Comparison of ENCODE assay signal across 17 mouse cellular contexts in the genomic region with DNA sequence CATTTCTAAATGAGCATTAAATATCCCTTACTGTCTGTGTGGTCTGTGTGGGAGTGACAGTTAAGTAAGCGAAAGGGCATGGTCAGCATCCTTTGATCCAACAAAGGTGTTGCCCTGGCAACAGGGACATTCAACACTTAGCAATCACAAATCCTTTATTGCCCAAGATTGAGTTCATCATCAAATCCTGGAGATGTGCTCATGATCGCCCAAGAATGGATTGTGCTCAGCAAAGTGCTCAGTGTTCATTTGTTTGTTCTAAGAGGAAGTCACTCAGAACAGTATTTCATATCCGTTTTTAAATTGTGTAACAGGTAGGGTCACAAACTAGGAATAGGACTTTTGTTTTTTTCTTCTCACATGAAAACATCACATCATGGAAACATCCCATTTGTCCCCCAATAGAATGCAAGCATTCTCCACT.
DNase-seq lines count a peak whose midpoint lies in the region; ATAC-seq and TF ChIP-seq lines count a peak whose summit lies in the region.
"Had no signal": no experiment of that assay in that cellular context is flagged by ENCODE, and none has a peak within 500 bp of the region (broad histone marks: within the 10 kb centered on the region; RNA-seq: fewer than 3 reads in every experiment).

No protein-coding gene starts in this region.

- ATAC-seq in liver, embryonic 13.5 days (ENCODE audit: low read depth), result no peak
- ATAC-seq in liver, embryonic 11.5 days (replicated peaks; ENCODE audit: low FRiP score), result no peak
- no peak for ATAC-seq in liver, embryonic 14.5 days (ENCODE audit: insufficient read depth)
- no peak for ATAC-seq in forebrain, embryonic 14.5 days
- ATAC-seq: forebrain, embryonic 15.5 days had no signal

- peaks cover 49% of the 10 kb centered on the region for H3K36me3 ChIP-seq in liver, embryonic 13.5 days
- H3K36me3 ChIP-seq in liver, embryonic 11.5 days (ENCODE audit: control insufficient read depth, insufficient read depth, low read length), result peaks cover 7% of the 10 kb centered on the region; the same call in 1 of the 2 replicates
- H3K36me3 ChIP-seq in liver, embryonic 14.5 days (replicated peaks; ENCODE audit: control insufficient read depth, insufficient read depth, low read depth), result peaks cover 29% of the 10 kb centered on the region
- H3K36me3 ChIP-seq in forebrain, embryonic 14.5 days (ENCODE audit: control insufficient read depth, insufficient read depth, low read length), result no peaks in the 10 kb centered on the region
- H3K36me3 ChIP-seq: forebrain, embryonic 15.5 days; hindbrain, embryonic 12.5 days had no signal

- H3K4me3 ChIP-seq in liver, embryonic 13.5 days (replicated peaks), result no peak overlapping the region
- no peak overlapping the region for H3K4me3 ChIP-seq in liver, embryonic 11.5 days (ENCODE audit: low read depth, low read length)
- H3K4me3 ChIP-seq in liver, embryonic 14.5 days (ENCODE audit: insufficient read depth in 1 of 2, low read depth in 2 of 2, low read length in 2 of 2), result no peak overlapping the region
- no peak overlapping the region for H3K4me3 ChIP-seq in layer of hippocampus, adult 2 months
- H3K4me3 ChIP-seq in forebrain, embryonic 14.5 days (ENCODE audit: low read depth, low read length), result no peak overlapping the region
- H3K4me3 ChIP-seq: forebrain, embryonic 15.5 days; heart, embryonic 12.5 days; hindbrain, embryonic 12.5 days; myocyte had no signal

- H3K4me1 ChIP-seq in liver, embryonic 13.5 days (replicated peaks), result peaks cover 69% of the 10 kb centered on the region
- H3K4me1 ChIP-seq in liver, embryonic 11.5 days (replicated peaks; ENCODE audit: control insufficient read depth, insufficient read depth, low read length), result peaks cover 28% of the 10 kb centered on the region
- H3K4me1 ChIP-seq in liver, embryonic 14.5 days (replicated peaks; ENCODE audit: control insufficient read depth in 2 of 2, insufficient read depth in 2 of 2, low read length in 1 of 2), result peaks cover 46 to 56% of the 10 kb centered on the region in 2 experiments
- no peaks in the 10 kb centered on the region for H3K4me1 ChIP-seq in forebrain, embryonic 14.5 days (ENCODE audit: control insufficient read depth, insufficient read depth, low read length)
- H3K4me1 ChIP-seq: forebrain, embryonic 15.5 days; hindbrain, embryonic 12.5 days had no signal

- peak; percentile 19 for DNase-seq in embryo, embryonic 10 days (ENCODE audit: low spot score)
- DNase-seq in embryo, embryonic 11 days, result no peak
- no peak for DNase-seq in liver, embryonic 13.5 days
- no peak for DNase-seq in liver, embryonic 11.5 days (ENCODE audit: low spot score)
- DNase-seq in liver, embryonic 14.5 days (ENCODE audit: low read depth in 3 of 3, low spot score in 3 of 3), result no peak
- DNase-seq in naive thymus-derived CD4-positive, alpha-beta T cell, adult 2 months (ENCODE audit: low read depth), result peak; percentile 46
- DNase-seq in layer of hippocampus, adult 2 months (ENCODE audit: low spot score in 2 of 2), result no peak
- DNase-seq in forebrain, embryonic 14.5 days (ENCODE audit: low spot score), result no peak
- DNase-seq: adrenal gland, postnatal 10 days; cerebellum, postnatal 36 days; gastrocnemius, postnatal 14 days; kidney, adult 9 months; thymus, postnatal 14 days had no signal

- TF ChIP-seq CTCF in liver, embryonic 14.5 days (IDR thresholded peaks at IDR 0.05; ENCODE audit: low read depth), result no peak
- no peak for TF ChIP-seq CTCF in layer of hippocampus, adult 2 months (conservative IDR thresholded peaks at IDR 0.05)

- H3K27ac ChIP-seq in liver, embryonic 13.5 days, result peak overlapping the region; percentile 63
- H3K27ac ChIP-seq in liver, embryonic 11.5 days (ENCODE audit: low read depth, low read length), result no peak overlapping the region
- peak overlapping the region; percentile 0; the same call in 1 of the 2 replicates for H3K27ac ChIP-seq in liver, embryonic 14.5 days
- no peak overlapping the region for H3K27ac ChIP-seq in layer of hippocampus, adult 2 months
- no peak overlapping the region for H3K27ac ChIP-seq in forebrain, embryonic 14.5 days (ENCODE audit: low read depth, low read length)
- H3K27ac ChIP-seq: forebrain, embryonic 15.5 days; hindbrain, embryonic 12.5 days had no signal

- TF ChIP-seq EP300 in liver, embryonic 14.5 days (IDR thresholded peaks at IDR 0.05; ENCODE audit: low read depth), result no peak

- no peak overlapping the region for H3K4me2 ChIP-seq in liver, embryonic 13.5 days
- no peak overlapping the region for H3K4me2 ChIP-seq in liver, embryonic 11.5 days
- no peak overlapping the region for H3K4me2 ChIP-seq in liver, embryonic 14.5 days (ENCODE audit: low read depth)
- no peak overlapping the region for H3K4me2 ChIP-seq in forebrain, embryonic 14.5 days (ENCODE audit: low read length)
- H3K4me2 ChIP-seq: forebrain, embryonic 15.5 days; heart, embryonic 12.5 days; hindbrain, embryonic 12.5 days had no signal

- no peaks in the 10 kb centered on the region for H3K27me3 ChIP-seq in liver, embryonic 13.5 days
- no peaks in the 10 kb centered on the region for H3K27me3 ChIP-seq in liver, embryonic 11.5 days (replicated peaks; ENCODE audit: control insufficient read depth, insufficient read depth, low read length)
- no peaks in the 10 kb centered on the region for H3K27me3 ChIP-seq in liver, embryonic 14.5 days (ENCODE audit: control insufficient read depth, insufficient read depth, low read length)
- no peaks in the 10 kb centered on the region for H3K27me3 ChIP-seq in forebrain, embryonic 14.5 days (replicated peaks; ENCODE audit: control insufficient read depth, insufficient read depth, low read length)
- H3K27me3 ChIP-seq: forebrain, embryonic 15.5 days; heart, embryonic 12.5 days; hindbrain, embryonic 12.5 days had no signal

- no peak overlapping the region for H3K9ac ChIP-seq in liver, embryonic 13.5 days
- H3K9ac ChIP-seq in liver, embryonic 11.5 days (ENCODE audit: low read depth, low read length), result no peak overlapping the region
- no peak overlapping the region for H3K9ac ChIP-seq in liver, embryonic 14.5 days (replicated peaks)
- H3K9ac ChIP-seq in forebrain, embryonic 14.5 days (ENCODE audit: low read length), result no peak overlapping the region
- H3K9ac ChIP-seq: forebrain, embryonic 15.5 days; heart, embryonic 12.5 days; hindbrain, embryonic 12.5 days had no signal

- 78% methylated on average over 3 of the region's 3 CpGs for WGBS in liver, embryonic 13.5 days (ENCODE audit: insufficient replicate concordance)
- 85% methylated on average over 3 of the region's 3 CpGs for WGBS in liver, embryonic 11.5 days
- WGBS in liver, embryonic 14.5 days (ENCODE audit: insufficient replicate concordance), result 86% methylated on average over 3 of the region's 3 CpGs
- WGBS in forebrain, embryonic 14.5 days, result 72% methylated on average over 3 of the region's 3 CpGs

- H3K9me3 ChIP-seq in liver, embryonic 13.5 days (replicated peaks), result no peaks in the 10 kb centered on the region
- no peaks in the 10 kb centered on the region for H3K9me3 ChIP-seq in liver, embryonic 11.5 days (ENCODE audit: control insufficient read depth, low read length)
- H3K9me3 ChIP-seq in liver, embryonic 14.5 days (ENCODE audit: control insufficient read depth, low read length), result no peaks in the 10 kb centered on the region
- no peaks in the 10 kb centered on the region for H3K9me3 ChIP-seq in forebrain, embryonic 14.5 days (replicated peaks; ENCODE audit: control insufficient read depth, low read length)
- H3K9me3 ChIP-seq: forebrain, embryonic 15.5 days; heart, embryonic 12.5 days; hindbrain, embryonic 12.5 days had no signal

Comparison
In these comparisons a context has a peak if more than half of its experiments do, and no peak if none do; other contexts are left out.
1. DNase-seq: peak in embryo, embryonic 10 days (single experiment) and naive thymus-derived CD4-positive, alpha-beta T cell, adult 2 months (single experiment); none in embryo, embryonic 11 days (single experiment), liver, embryonic 13.5 days (single experiment), liver, embryonic 11.5 days (single experiment), liver, embryonic 14.5 days (0 of 3), layer of hippocampus, adult 2 months (0 of 2) and forebrain, embryonic 14.5 days (single experiment).
2. H3K27ac ChIP-seq: peak in liver, embryonic 13.5 days (single experiment) and liver, embryonic 14.5 days (single experiment); none in liver, embryonic 11.5 days (single experiment), layer of hippocampus, adult 2 months (single experiment) and forebrain, embryonic 14.5 days (single experiment).